Mouse (Mus musculus) G1E-ER4 (cell line): ENCODE measurements around the gene Nbeal1. TPM values are rescaled to one million over a fixed set of nuclear protein-coding genes. Genes with fewer than 3 reads are reported as not detected.

Source experiments
- GATA1 ChIP-seq: IDR thresholded peaks from one replicate; pipeline ENCODE4 v1.8.0; 2012; ENCODE audit warnings: low read length, inconsistent platforms
- polyA plus RNA-seq: library from polyadenylated mRNA; stranded (reverse); fragments of >175 nt; gene quantifications from 2 replicates; pipeline ENCODE4 v1.2.3, GENCODE M21; 2012

Gene Nbeal1
- polyA plus RNA-seq, 1 experiment: 0.28 TPM

DNA sequence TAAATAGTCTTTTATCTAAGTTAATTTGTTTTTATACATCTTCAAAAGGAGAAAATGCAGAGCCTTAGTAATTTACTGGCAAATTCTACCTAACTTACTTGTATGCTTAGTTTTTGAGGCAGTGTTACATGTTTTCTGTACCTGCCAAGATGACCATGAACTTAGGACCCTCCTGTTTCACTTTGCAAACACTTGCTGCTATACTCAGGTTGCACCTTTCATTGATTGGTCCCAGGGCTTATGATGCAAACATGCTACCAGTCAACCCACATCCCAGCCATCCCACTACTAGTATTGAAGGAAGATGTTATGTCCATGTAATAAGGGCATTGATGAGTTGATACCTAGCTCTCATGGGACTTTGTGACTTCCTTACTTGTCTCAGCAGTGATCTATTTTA is 88.9 kb downstream of the Nbeal1 start:
- no peak for TF ChIP-seq GATA1

GRCm38 (mm10) chr1:60272471-60272870 is 92.1 kb downstream of the Nbeal1 start:
- no peak for TF ChIP-seq GATA1

- TF ChIP-seq GATA1: no peak
These were observed 113.5 kb downstream of the Nbeal1 start for GRCm38 (mm10) chr1:60293921-60294320.

GRCm38 (mm10) chr1:60342808-60343629 is 162.6 kb downstream of the Nbeal1 start, which contains the start of gene Cyp20a1:
TSS of gene Cyp20a1 (plus strand) at chr1:60343323.
- no peak for TF ChIP-seq GATA1

DNA sequence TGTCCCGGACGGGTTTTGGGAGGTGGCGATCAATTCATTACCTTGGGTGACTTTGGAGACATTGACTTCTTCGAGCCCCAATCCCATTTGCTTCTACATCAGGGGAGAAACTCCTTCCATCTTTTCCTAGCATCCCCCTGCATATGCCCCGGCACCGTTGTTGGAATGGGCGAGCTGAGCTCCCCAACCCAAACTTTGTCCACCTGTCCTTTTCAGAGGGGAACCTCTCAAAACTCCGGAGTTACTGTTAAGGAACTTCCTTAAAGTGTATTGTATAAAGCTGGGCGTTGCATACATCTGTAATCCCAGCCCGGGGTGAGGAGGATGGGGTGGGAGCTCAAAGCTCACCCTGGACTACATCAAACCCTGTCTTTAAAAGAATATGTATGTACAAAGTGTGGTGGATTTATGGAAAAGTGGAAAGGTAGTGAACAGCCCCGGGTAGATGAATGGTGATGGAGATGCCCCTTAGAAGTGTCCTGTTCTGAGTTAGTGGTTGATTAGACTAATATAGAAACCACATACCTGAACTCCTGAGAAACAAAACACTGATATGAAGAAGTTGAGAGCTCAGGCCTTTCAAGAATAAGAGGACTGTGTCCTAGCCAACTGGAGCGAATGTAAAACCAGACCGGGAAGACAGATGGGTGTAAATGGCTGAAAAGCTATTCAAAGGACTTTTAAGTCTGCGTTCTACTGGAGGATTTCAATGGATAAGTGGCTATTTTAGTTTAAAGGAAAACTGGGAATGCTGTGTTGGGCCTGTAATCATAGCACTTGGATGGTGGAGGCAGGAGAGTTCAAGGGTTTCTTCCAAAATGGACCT is 163.4 kb downstream of the Nbeal1 start:
- no peak for TF ChIP-seq GATA1

- TF ChIP-seq GATA1: no peak
These were observed 164.3 kb downstream of the Nbeal1 start for GRCm38 (mm10) chr1:60344670-60345069.

DNA sequence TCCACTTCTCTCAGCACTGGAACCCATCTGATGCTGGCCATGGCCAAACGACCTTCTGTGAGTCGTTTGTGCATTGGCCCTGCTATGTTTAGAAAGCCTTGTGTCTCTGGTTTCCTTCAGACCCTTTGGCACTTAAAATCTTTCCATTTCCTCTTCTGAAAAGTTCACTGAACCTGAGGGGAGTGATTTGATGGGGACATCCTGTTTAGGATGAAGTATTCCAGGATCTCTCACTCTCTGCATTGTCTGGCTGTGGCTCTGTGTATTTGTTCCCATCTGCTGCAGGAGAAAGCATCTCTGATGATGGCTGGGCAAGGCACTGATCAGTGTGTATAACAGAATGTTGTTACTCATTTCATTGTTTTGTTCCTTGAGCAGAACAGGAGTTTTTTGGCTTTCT is 165.3 kb downstream of the Nbeal1 start:
- TF ChIP-seq GATA1: no peak

- TF ChIP-seq GATA1: no peak
These were observed 172.4 kb downstream of the Nbeal1 start for GRCm38 (mm10) chr1:60352786-60353185.

DNA sequence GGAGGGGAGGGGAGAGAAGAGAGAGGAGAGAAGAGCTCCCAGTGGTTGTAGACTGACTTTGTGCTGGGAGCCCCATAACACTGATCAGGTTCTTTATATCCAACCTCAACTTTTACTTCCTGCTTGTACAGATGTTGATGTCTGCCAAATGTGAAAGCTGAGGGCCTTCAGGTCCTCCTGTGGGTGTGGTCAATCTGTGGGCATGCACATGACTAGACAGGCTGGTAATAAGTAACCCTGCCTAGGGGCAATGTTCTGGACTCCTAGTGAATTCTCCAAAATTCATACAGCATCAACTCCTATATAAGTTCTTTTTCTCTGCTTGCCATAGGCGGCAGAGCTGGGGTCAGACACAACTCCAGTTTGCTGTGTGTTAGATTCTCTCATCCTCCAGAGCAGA is 181.2 kb downstream of the Nbeal1 start:
- no peak for TF ChIP-seq GATA1

DNA sequence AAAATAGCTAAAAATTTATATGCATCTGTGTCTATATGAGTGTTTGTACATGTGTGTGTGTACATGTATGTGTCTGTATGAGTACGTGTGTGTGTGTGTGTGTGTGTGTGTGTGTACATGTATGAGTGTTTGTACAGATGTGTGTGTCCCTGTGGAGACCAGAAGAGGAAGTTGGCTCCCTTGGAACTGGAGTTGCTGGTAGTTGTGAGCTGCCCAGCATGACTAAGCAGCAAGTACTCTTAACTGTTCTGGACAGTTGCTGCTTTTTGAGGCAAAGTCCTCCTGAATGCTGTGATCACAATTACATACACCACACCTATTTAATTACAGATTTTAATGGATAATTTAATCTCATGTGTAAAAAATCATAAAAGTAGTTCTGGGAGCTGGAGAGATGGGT is 196.2 kb downstream of the Nbeal1 start:
- TF ChIP-seq GATA1: no peak

DNA sequence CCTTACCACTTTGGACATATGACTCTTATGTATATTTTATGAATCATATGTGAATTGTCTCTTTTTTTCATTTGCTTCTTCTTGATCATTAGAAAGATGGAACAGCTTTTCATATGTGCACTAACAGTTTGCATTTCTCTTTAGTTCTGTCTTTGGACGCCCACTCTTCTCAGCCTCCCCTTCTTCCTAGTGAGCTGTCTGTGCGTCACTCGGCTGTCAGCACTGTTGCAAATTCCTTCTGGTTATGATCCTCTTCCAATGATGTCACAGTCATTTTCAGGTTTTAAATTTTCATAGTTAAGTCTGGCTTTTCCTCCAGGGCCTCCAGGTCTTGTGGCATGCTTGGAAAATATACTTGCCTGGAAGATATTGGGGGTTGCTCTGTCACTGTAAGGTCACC is 201.5 kb downstream of the Nbeal1 start:
- no peak for TF ChIP-seq GATA1

Other genes starting within 250 kb of the Nbeal1 start
- gene Ica1l, start 137.4 kb upstream of the Nbeal1 start, polyA plus RNA-seq: 0.58 and 0.84 TPM in 2 replicates
- gene Carf, start 82.4 kb upstream of the Nbeal1 start, polyA plus RNA-seq: 0.91 and 0.98 TPM in 2 replicates
- 3.7 and 5.7 TPM in 2 replicates for gene Wdr12, start 82.0 kb upstream of the Nbeal1 start, polyA plus RNA-seq
- 9.7 and 10.9 TPM in 2 replicates for gene Cyp20a1, start 162.7 kb downstream of the Nbeal1 start, polyA plus RNA-seq
- 14.1 and 36.2 TPM in 2 replicates for gene Abi2, start 229.0 kb downstream of the Nbeal1 start, polyA plus RNA-seq